Mouse (Mus musculus): ENCODE results near the gene Slc22a14. TPM values are rescaled to one million over a fixed set of nuclear protein-coding genes. Genes with fewer than 3 reads are reported as not detected.

The Slc22a14 gene
- polyA plus RNA-seq, 1 experiment, result not detected

DNA sequence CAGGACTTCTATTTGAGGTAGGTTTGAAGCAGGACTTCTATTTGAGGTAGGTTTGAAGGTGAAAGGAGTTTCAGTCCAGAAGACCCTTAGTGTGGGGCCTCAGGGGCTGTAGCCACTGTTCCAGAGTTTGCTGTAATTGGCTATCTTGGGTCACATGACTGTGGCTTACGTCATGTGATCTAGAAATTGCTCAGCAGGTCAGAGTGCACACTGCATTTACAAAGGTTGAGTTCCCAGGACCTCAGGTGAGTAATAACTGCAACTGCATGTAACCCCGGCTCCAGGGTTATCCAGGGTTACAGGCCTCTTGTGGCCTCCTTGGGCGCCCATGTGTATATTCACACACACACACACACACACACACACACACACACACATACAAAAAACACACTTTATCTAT lies 3.0 kb upstream of the Slc22a14 start:
- H3K4me1 ChIP-seq (ENCODE audit: control insufficient read depth, insufficient read depth, low read length), result no peaks in the 10 kb centered on the region
- TF ChIP-seq CTCF (IDR thresholded peaks at IDR 0.05; ENCODE audit: insufficient read depth, low read depth, low read length) (no peak), POLR2A (IDR thresholded peaks at IDR 0.05; ENCODE audit: insufficient read depth, low read depth, low read length) (no peak)
- H3K4me3 ChIP-seq (ENCODE audit: insufficient read depth, low read depth, low read length), result no peak overlapping the region
- H3K27ac ChIP-seq (ENCODE audit: insufficient read depth, low read depth, low read length), result no peak overlapping the region
- WGBS, result 94% methylated on average over 3 of the region's 3 CpGs

DNA sequence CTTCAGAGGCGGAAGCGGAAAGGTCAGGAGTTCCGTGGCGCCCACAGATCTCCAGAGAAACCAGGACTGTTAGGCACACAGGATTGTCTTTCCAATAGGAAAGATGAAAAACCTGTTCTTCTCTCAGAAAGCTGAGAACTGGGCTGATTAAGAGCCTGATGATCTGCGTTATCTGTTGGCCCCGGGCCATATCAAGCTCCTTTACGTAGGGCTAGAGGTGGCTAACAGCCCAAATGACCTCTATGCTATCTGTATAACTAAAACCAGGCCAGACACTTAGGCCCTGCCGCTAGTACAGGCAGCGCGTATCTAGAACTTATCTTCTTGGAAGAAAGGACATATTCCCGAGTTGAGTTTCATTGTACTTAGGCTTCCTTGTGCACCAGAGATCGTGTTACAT lies 2.1 kb downstream of the Slc22a14 start:
- Histone ChIP-seq H3K27ac (ENCODE audit: insufficient read depth, low read depth, low read length) (no peak overlapping the region), H3K4me3 (ENCODE audit: insufficient read depth, low read depth, low read length) (no peak overlapping the region), H3K4me1 (ENCODE audit: control insufficient read depth, insufficient read depth, low read length) (no peaks in the 10 kb centered on the region)
- no peak for TF ChIP-seq CTCF (IDR thresholded peaks at IDR 0.05; ENCODE audit: insufficient read depth, low read depth, low read length)
- TF ChIP-seq POLR2A (IDR thresholded peaks at IDR 0.05; ENCODE audit: insufficient read depth, low read depth, low read length), result no peak
- WGBS, result 94% methylated on average over 12 of the region's 12 CpGs

DNA sequence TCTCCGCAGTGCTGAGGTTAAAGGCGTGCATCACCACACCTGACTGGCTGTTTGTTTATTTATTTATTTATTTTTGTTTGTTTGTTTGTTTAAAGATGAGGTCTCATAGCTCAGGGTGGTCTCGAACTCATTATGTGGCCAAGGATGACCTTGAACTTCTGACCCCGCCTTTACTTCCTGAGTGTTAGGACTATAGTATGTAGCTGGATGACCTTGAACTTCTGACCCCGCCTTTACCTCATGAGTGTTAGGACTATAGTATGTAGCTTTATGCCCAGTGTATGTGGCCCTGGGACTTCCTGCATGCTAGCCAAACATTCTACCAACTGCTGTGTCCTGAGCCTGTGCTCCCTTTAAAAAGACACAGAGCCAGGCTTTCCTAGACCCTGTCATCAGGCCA lies 3.9 kb downstream of the Slc22a14 start:
- H3K4me1 ChIP-seq (ENCODE audit: control insufficient read depth, insufficient read depth, low read length), result no peaks in the 10 kb centered on the region
- WGBS, result 96% methylated on average over 5 of the region's 5 CpGs
- TF ChIP-seq CTCF (IDR thresholded peaks at IDR 0.05; ENCODE audit: insufficient read depth, low read depth, low read length), result no peak
- TF ChIP-seq POLR2A (IDR thresholded peaks at IDR 0.05; ENCODE audit: insufficient read depth, low read depth, low read length), result no peak

DNA sequence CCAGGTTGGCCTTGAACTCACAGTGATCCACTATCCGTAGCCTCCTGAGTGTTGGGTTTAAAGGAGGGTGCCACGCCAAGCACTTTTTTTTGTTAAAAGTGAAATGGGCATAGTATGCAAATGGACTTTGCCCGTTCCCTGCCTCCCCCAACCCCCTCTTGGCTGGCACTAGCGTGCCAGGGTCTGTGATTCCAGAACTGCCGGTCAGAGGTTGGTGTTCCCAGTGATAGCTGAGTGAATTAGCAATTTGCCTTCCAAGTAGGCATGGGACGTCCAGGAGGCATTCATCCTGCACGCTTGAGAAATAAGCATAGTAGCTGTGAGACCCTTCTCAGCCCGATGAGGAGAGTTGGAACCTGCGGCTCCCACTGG lies 7.3 kb downstream of the Slc22a14 start:
- no peak overlapping the region for H3K27ac ChIP-seq (ENCODE audit: insufficient read depth, low read depth, low read length)
- TF ChIP-seq CTCF (IDR thresholded peaks at IDR 0.05; ENCODE audit: insufficient read depth, low read depth, low read length) (no peak), POLR2A (IDR thresholded peaks at IDR 0.05; ENCODE audit: insufficient read depth, low read depth, low read length) (no peak)
- WGBS, result 21% methylated on average over 9 of the region's 9 CpGs
- no peak overlapping the region for H3K4me3 ChIP-seq (ENCODE audit: insufficient read depth, low read depth, low read length)
- H3K4me1 ChIP-seq (ENCODE audit: control insufficient read depth, insufficient read depth, low read length), result no peaks in the 10 kb centered on the region

More for the DNA sequence above, 3.9 kb downstream of the Slc22a14 start:
- Histone ChIP-seq H3K4me3 (ENCODE audit: insufficient read depth, low read depth, low read length) (no peak overlapping the region), H3K27ac (ENCODE audit: insufficient read depth, low read depth, low read length) (no peak overlapping the region)

DNA sequence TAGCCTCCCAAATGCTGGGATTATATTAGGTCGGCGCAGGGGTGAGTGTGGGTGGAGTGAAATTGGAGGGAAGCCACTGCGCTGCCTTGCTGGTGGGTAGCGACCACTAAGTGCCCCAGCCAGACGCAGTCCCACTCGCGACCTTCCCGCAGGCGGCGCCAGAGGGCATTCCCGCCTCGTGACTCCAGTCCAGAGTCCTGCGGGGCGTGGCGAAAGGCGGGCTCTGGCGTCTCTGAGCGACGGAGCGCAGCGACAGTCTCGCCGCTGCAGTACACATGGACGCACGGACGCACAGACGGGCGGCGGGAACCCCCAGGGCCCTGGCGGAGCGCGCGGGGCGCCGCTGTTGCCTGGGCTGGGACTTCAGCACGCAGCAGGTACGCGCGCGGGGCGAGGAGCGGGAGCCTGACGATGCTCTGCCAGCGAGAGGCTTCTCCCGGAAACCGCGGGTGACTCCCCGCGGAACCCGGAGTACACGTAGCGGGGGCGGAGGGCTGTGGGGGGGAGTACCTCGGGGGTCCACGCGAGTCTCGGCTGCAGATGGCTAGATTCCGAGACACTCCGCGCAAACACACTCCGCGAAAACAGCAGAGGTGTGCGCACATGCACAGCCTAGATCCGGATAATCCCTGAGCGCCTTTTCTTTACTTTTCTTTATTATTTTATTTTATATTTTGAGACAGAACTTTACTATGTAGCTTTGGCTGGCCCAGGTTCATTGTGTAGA lies 7.9 kb downstream of the Slc22a14 start, which contains the start of gene Xylb:
Gene Xylb (plus strand): TSS at position 51 of the 727 bp plus-strand sequence.
- H3K4me1 ChIP-seq (ENCODE audit: control insufficient read depth, insufficient read depth, low read length), result no peaks in the 10 kb centered on the region
- peak within 1 kb of the TSS; percentile 59 for H3K4me3 ChIP-seq (ENCODE audit: insufficient read depth, low read depth, low read length)
- H3K27ac ChIP-seq (ENCODE audit: insufficient read depth, low read depth, low read length), result no peak within 1 kb of the TSS
- WGBS, result 1% methylated on average over 65 of the region's 65 CpGs
- TF ChIP-seq POLR2A (IDR thresholded peaks at IDR 0.05; ENCODE audit: insufficient read depth, low read depth, low read length) (no peak), CTCF (IDR thresholded peaks at IDR 0.05; ENCODE audit: insufficient read depth, low read depth, low read length) (peak; percentile 79)

DNA sequence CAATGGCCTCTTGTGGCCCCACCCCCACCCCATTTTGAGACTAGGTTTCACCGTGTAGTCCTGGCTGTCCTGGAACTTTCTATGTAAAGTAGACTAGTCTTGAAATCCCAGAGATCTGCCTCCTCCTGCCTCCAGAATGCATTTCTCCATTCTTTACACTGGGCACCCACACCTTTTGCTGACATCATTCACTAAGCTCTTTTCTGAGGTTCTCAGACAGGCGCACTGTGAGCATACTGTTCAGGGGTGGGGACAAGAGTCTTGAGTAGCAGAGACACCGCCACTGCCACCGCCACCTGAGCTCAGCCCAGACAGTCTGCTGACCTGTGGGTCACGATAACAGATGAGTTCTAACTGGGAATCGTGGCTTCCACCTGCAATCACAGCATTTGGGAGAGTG lies 9.4 kb downstream of the Slc22a14 start:
- TF ChIP-seq POLR2A (IDR thresholded peaks at IDR 0.05; ENCODE audit: insufficient read depth, low read depth, low read length) (no peak), CTCF (IDR thresholded peaks at IDR 0.05; ENCODE audit: insufficient read depth, low read depth, low read length) (no peak)
- no peak overlapping the region for H3K27ac ChIP-seq (ENCODE audit: insufficient read depth, low read depth, low read length)
- WGBS, result 86% methylated on average over 6 of the region's 6 CpGs
- H3K4me3 ChIP-seq (ENCODE audit: insufficient read depth, low read depth, low read length), result no peak overlapping the region
- no peaks in the 10 kb centered on the region for H3K4me1 ChIP-seq (ENCODE audit: control insufficient read depth, insufficient read depth, low read length)

DNA sequence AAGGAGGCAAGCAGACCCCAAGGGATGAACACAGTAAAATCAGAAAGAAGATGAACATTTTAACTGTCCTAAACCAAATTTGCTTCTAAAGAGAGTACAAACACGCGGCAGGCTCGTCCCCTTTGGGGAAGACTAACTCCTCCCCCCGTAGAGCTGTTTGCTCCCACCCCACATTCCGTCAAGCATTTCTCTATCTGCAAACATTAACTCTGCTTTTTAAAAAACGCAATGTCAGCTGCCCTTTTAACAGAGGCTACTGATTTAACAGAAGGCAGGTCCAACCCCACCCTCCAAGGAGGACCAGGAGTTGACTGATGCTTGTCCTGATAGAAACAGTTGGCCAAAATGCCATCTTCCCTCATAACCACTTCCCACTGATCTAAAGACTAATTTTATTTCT lies 11.4 kb downstream of the Slc22a14 start:
- no peak overlapping the region for H3K27ac ChIP-seq (ENCODE audit: insufficient read depth, low read depth, low read length)
- 78% methylated on average over 6 of the region's 6 CpGs for WGBS
- TF ChIP-seq POLR2A (IDR thresholded peaks at IDR 0.05; ENCODE audit: insufficient read depth, low read depth, low read length), result no peak
- TF ChIP-seq CTCF (IDR thresholded peaks at IDR 0.05; ENCODE audit: insufficient read depth, low read depth, low read length), result no peak
- H3K4me3 ChIP-seq (ENCODE audit: insufficient read depth, low read depth, low read length), result no peak overlapping the region
- no peaks in the 10 kb centered on the region for H3K4me1 ChIP-seq (ENCODE audit: control insufficient read depth, insufficient read depth, low read length)

DNA sequence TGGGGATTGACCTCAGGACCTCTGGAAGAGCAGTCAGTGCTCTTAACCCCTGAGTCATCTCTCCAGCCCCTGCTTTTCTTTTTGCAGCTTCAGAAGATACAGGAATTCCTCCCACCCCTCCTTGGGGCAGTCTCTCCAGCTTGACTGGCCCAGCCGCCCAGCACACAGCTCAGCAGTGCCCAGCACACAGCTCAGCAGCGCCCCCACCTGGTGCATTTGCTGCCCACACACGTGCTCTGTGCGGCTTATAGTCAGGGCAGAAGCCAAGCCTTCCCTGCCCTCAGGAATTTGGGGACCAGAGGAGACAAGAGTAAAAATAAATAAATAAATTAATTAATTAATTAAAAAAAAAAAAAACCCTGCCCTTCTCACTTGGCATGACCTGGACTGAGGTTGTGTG lies 13.3 kb downstream of the Slc22a14 start:
- Histone ChIP-seq H3K27ac (ENCODE audit: insufficient read depth, low read depth, low read length) (no peak overlapping the region), H3K4me1 (ENCODE audit: control insufficient read depth, insufficient read depth, low read length) (no peaks in the 10 kb centered on the region), H3K4me3 (ENCODE audit: insufficient read depth, low read depth, low read length) (no peak overlapping the region)
- no peak for TF ChIP-seq POLR2A (IDR thresholded peaks at IDR 0.05; ENCODE audit: insufficient read depth, low read depth, low read length)
- TF ChIP-seq CTCF (IDR thresholded peaks at IDR 0.05; ENCODE audit: insufficient read depth, low read depth, low read length), result peak; percentile 52; the same call in 1 of the 2 replicates
- whole genome bisulfite sequencing, result 35% methylated on average over 4 of the region's 4 CpGs

DNA sequence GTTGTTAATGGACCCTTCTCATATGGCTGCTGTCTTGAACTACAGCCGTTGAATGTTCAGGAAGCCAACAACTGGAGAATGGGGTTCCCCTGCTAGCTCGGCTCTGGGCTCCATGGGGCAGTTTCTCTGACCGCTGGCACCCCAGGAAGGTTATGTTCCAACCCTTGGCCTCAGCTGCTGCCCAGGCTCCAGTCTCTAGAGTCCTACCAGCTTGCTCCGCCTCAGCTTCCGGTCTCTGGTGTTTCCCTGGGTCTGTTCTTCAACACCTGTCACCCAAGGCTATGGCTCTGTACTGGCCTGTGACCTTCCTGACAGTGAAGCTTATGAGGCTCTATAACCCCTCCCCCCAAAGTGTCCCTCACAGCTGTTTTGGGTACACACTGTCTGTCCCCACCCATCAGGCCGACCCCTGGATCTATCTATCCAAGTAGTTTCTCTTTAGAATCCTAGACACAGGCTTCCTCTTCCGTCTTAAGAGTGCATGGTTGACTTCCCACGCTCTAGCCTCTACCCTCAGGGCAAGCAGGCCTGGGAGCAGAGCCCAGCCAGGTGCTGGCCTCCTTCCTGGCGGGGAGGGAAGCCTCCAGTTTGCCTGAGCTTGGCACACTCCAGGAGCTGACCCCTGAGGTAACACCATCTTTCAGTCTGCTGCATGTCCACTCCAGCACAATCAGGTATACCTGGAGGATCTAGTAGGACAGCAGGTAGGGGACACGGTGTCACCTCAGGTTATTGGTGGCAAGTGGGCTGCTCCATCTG lies 14.2 kb downstream of the Slc22a14 start:
- Histone ChIP-seq H3K27ac (ENCODE audit: insufficient read depth, low read depth, low read length) (no peak overlapping the region), H3K4me3 (ENCODE audit: insufficient read depth, low read depth, low read length) (no peak overlapping the region), H3K4me1 (ENCODE audit: control insufficient read depth, insufficient read depth, low read length) (no peaks in the 10 kb centered on the region)
- TF ChIP-seq CTCF (IDR thresholded peaks at IDR 0.05; ENCODE audit: insufficient read depth, low read depth, low read length) (no peak), POLR2A (IDR thresholded peaks at IDR 0.05; ENCODE audit: insufficient read depth, low read depth, low read length) (no peak)
- 85% methylated on average over 10 of the region's 10 CpGs for WGBS
